Comparison of ENCODE assay signal across 17 mouse cellular contexts in genomic region chr9:13624780-13625179, GRCm38 (mm10).
"Had no signal": no experiment of that assay in that cellular context is flagged by ENCODE, and none has a peak within 500 bp of the region (broad histone marks: within the 10 kb centered on the region; RNA-seq: fewer than 3 reads in every experiment).

No protein-coding gene starts in this region.

- H3K4me3 ChIP-seq: midbrain, embryonic 10.5 days; midbrain, embryonic 12.5 days; myocyte; neural tube, embryonic 13.5 days; neural tube, embryonic 15.5 days had no signal

- H3K9ac ChIP-seq: lung, embryonic 14.5 days; midbrain, embryonic 12.5 days; neural tube, embryonic 13.5 days; neural tube, embryonic 15.5 days had no signal

- H3K27ac ChIP-seq: midbrain, embryonic 10.5 days; midbrain, embryonic 12.5 days; neural tube, embryonic 13.5 days; neural tube, embryonic 15.5 days had no signal

- H3K27me3 ChIP-seq: midbrain, embryonic 12.5 days; neural tube, embryonic 13.5 days; neural tube, embryonic 15.5 days had no signal

- DNase-seq: lung, embryonic 14.5 days; lung, postnatal 10 days; lung, postnatal 4 days; midbrain, embryonic 14.5 days; retina, postnatal 1 day; right cerebral cortex, postnatal 25 days; right cerebral cortex, postnatal 4 days; spleen, adult 18-20 months; thymus, adult 2 months; thymus, postnatal 25 days; thymus, postnatal 4 days had no signal

- ATAC-seq: midbrain, embryonic 16.5 days had no signal
